Mouse (Mus musculus) brain, embryonic 14.5 days (tissue): ENCODE measurements at regions not wholly inside any gene's neighbourhood (a gene's known extent, or its start where the extent isn't known, plus 50 kb on each side); places are given as distances from the start of the nearest gene placed in this dataset.

ENCODE experiments used
- CTCF ChIP-seq: fragments of 200-500 bp; IDR thresholded peaks from 2 replicates; pipeline ENCODE4 v1.5.1; 2012; ENCODE audit warnings: inconsistent platforms, mild to moderate bottlenecking, moderate library complexity, borderline replicate concordance; ENCODE audit not compliant: insufficient read depth, insufficient read length; ENCODE audit errors: extremely low read depth
- POLR2A ChIP-seq: fragments of 200-500 bp; IDR thresholded peaks from 2 replicates; pipeline ENCODE4 v1.6.1; 2012; ENCODE audit warnings: mild to moderate bottlenecking, inconsistent platforms, borderline replicate concordance; ENCODE audit not compliant: poor library complexity, insufficient read depth, insufficient read length, severe bottlenecking; ENCODE audit errors: extremely low read depth

DNA sequence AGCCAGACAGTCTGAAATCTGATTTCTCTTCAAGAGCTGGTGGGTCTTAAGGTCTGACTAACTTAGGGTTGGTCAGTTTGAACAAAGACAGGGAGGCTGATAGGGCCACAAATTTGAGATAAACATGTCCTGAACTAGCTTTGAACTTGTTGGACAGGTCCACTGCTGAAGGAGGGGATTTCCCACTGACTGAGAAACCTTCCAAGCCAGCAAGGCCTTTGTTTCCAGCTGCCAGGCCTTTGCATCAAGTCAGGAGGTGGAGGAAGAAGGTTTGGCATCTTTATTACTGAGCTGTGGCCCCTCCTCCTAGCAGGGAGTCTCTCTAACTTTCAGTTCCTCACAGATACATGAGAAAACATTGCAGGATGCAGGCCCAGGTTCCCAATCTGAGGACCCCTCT lies 636.2 kb downstream of the Zfp706 start:
- TF ChIP-seq CTCF (no peak), POLR2A (no peak)
